Mouse (Mus musculus): ENCODE measurements around the gene Shkbp1.

GRCm38 (mm10) chr7:27345444-27345843, 10.4 kb downstream of the Shkbp1 start:
- TF ChIP-seq CTCF (IDR thresholded peaks at IDR 0.05; ENCODE audit: low read depth, low read length) (no peak), POLR2A (IDR thresholded peaks at IDR 0.05; ENCODE audit: borderline replicate concordance, low read depth, low read length) (no peak)
